Mouse (Mus musculus): ENCODE measurements around the gene Foxo6. TPM values are rescaled to one million over a fixed set of nuclear protein-coding genes. Genes with fewer than 3 reads are reported as not detected.

The Foxo6 gene
- polyA plus RNA-seq, 1 experiment from 2014 or later = 0.17 TPM

GRCm38 (mm10) chr4:120281011-120281410 lies 6.1 kb downstream of the Foxo6 start:
- WGBS = 84% methylated on average over 3 of the region's 3 CpGs
- Histone ChIP-seq H3K9ac (ENCODE audit: low read depth, low read length) (no peak overlapping the region), H3K36me3 (ENCODE audit: control insufficient read depth, insufficient read depth) (no peaks in the 10 kb centered on the region), H3K4me2 (replicated peaks; ENCODE audit: low read depth) (no peak overlapping the region), H3K4me1 (replicated peaks; ENCODE audit: control insufficient read depth, insufficient read depth, low read length) (peaks cover 10% of the 10 kb centered on the region; the same call in 1 of the 2 replicates), H3K27me3 (replicated peaks; ENCODE audit: control insufficient read depth, insufficient read depth, low read length) (peaks cover 46% of the 10 kb centered on the region), H3K9me3 (ENCODE audit: control insufficient read depth) (no peaks in the 10 kb centered on the region), H3K27ac (ENCODE audit: low read depth, low read length) (no peak overlapping the region), H3K4me3 (ENCODE audit: low read depth, low read length) (no peak overlapping the region)
- TF ChIP-seq CTCF (IDR thresholded peaks at IDR 0.05; ENCODE audit: low read depth) = no peak
- ATAC-seq = no peak

GRCm38 (mm10) chr4:120280432-120280831 lies 6.7 kb downstream of the Foxo6 start:
- Histone ChIP-seq H3K36me3 (ENCODE audit: control insufficient read depth, insufficient read depth) (no peaks in the 10 kb centered on the region), H3K4me1 (replicated peaks; ENCODE audit: control insufficient read depth, insufficient read depth, low read length) (peaks cover 10% of the 10 kb centered on the region; the same call in 1 of the 2 replicates), H3K27ac (ENCODE audit: low read depth, low read length) (no peak overlapping the region), H3K4me3 (ENCODE audit: low read depth, low read length) (no peak overlapping the region), H3K4me2 (replicated peaks; ENCODE audit: low read depth) (no peak overlapping the region), H3K27me3 (replicated peaks; ENCODE audit: control insufficient read depth, insufficient read depth, low read length) (peaks cover 41% of the 10 kb centered on the region), H3K9me3 (ENCODE audit: control insufficient read depth) (no peaks in the 10 kb centered on the region), H3K9ac (ENCODE audit: low read depth, low read length) (no peak overlapping the region)
- 85% methylated on average over 12 of the region's 12 CpGs for WGBS
- no peak for ATAC-seq
- no peak for TF ChIP-seq CTCF (IDR thresholded peaks at IDR 0.05; ENCODE audit: low read depth)

DNA sequence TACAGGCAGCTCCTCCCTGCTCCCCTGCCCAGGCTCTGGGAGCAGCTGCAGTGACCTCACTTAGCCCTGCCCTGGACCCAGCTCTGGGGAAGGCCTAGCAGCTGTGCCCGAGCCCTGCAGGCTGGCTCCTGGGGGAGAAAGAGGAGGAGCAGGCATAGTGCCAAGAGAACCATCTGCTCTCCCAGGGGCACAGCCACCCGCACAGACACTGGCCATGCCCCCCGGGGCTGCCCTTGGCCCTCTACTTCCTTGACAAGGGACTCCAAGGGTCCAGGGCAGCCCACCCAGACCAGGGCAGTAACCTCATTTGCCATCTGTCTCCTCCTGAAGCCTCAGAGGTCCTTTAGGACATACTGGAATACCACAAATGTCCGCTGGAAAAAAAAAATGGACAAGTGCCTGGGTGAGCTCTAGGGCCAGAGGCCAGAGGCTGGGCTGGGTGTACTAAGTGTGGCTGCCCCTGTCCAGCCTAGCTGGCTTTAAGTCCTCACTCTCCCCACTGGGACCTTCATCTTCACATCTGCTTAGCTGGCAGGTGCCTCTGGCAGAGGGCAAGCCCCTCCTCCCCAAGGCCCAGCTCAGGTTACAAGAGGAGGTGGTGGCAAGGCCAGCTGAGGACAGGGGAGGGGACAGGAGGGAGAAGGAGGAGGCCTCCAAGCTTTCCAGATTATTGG lies 9.8 kb downstream of the Foxo6 start:
- WGBS = 45% methylated on average over 4 of the region's 4 CpGs
- TF ChIP-seq CTCF (IDR thresholded peaks at IDR 0.05; ENCODE audit: low read depth) = no peak

GRCm38 (mm10) chr4:120275487-120275886 lies 11.7 kb downstream of the Foxo6 start:
- Histone ChIP-seq H3K9me3 (ENCODE audit: control insufficient read depth) (no peaks in the 10 kb centered on the region), H3K9ac (ENCODE audit: low read depth, low read length) (no peak overlapping the region), H3K4me2 (replicated peaks; ENCODE audit: low read depth) (no peak overlapping the region), H3K27ac (ENCODE audit: low read depth, low read length) (no peak overlapping the region), H3K27me3 (replicated peaks; ENCODE audit: control insufficient read depth, insufficient read depth, low read length) (peaks cover 17% of the 10 kb centered on the region), H3K4me1 (replicated peaks; ENCODE audit: control insufficient read depth, insufficient read depth, low read length) (no peaks in the 10 kb centered on the region), H3K4me3 (ENCODE audit: low read depth, low read length) (no peak overlapping the region), H3K36me3 (ENCODE audit: control insufficient read depth, insufficient read depth) (no peaks in the 10 kb centered on the region)
- no peak for TF ChIP-seq CTCF (IDR thresholded peaks at IDR 0.05; ENCODE audit: low read depth)
- peak; percentile 68 for ATAC-seq
- 41% methylated on average over 9 of the region's 9 CpGs for WGBS

More for the DNA sequence above, 9.8 kb downstream of the Foxo6 start:
- Histone ChIP-seq H3K4me3 (ENCODE audit: low read depth, low read length) (no peak overlapping the region), H3K9me3 (ENCODE audit: control insufficient read depth) (no peaks in the 10 kb centered on the region), H3K36me3 (ENCODE audit: control insufficient read depth, insufficient read depth) (no peaks in the 10 kb centered on the region), H3K9ac (ENCODE audit: low read depth, low read length) (no peak overlapping the region), H3K27me3 (replicated peaks; ENCODE audit: control insufficient read depth, insufficient read depth, low read length) (peaks cover 18% of the 10 kb centered on the region), H3K4me1 (replicated peaks; ENCODE audit: control insufficient read depth, insufficient read depth, low read length) (peaks cover 3% of the 10 kb centered on the region; the same call in 1 of the 2 replicates), H3K27ac (ENCODE audit: low read depth, low read length) (no peak overlapping the region), H3K4me2 (replicated peaks; ENCODE audit: low read depth) (no peak overlapping the region)
- ATAC-seq = no peak

- no peaks in the 10 kb centered on the region for H3K4me1 ChIP-seq (replicated peaks; ENCODE audit: control insufficient read depth, insufficient read depth, low read length)
- TF ChIP-seq CTCF (IDR thresholded peaks at IDR 0.05; ENCODE audit: low read depth) = no peak
- no peak overlapping the region for H3K27ac ChIP-seq (ENCODE audit: low read depth, low read length)
- H3K4me3 ChIP-seq (ENCODE audit: low read depth, low read length) = no peak overlapping the region
- H3K27me3 ChIP-seq (replicated peaks; ENCODE audit: control insufficient read depth, insufficient read depth, low read length) = peaks cover 29% of the 10 kb centered on the region
- H3K4me2 ChIP-seq (replicated peaks; ENCODE audit: low read depth) = no peak overlapping the region
- H3K9ac ChIP-seq (ENCODE audit: low read depth, low read length) = no peak overlapping the region
- no peak for ATAC-seq
- WGBS = 79% methylated on average over 7 of the region's 7 CpGs
- no peaks in the 10 kb centered on the region for H3K9me3 ChIP-seq (ENCODE audit: control insufficient read depth)
- no peaks in the 10 kb centered on the region for H3K36me3 ChIP-seq (ENCODE audit: control insufficient read depth, insufficient read depth)
These were observed 13.6 kb downstream of the Foxo6 start for GRCm38 (mm10) chr4:120273594-120273993.

- no peaks in the 10 kb centered on the region for H3K9me3 ChIP-seq (ENCODE audit: control insufficient read depth)
- H3K4me3 ChIP-seq (ENCODE audit: low read depth, low read length) = no peak overlapping the region
- H3K27ac ChIP-seq (ENCODE audit: low read depth, low read length) = no peak overlapping the region
- 81% methylated on average over 6 of the region's 6 CpGs for WGBS
- no peak overlapping the region for H3K9ac ChIP-seq (ENCODE audit: low read depth, low read length)
- H3K4me2 ChIP-seq (replicated peaks; ENCODE audit: low read depth) = no peak overlapping the region
- no peak for TF ChIP-seq CTCF (IDR thresholded peaks at IDR 0.05; ENCODE audit: low read depth)
- no peaks in the 10 kb centered on the region for H3K36me3 ChIP-seq (ENCODE audit: control insufficient read depth, insufficient read depth)
- ATAC-seq = no peak
- H3K4me1 ChIP-seq (replicated peaks; ENCODE audit: control insufficient read depth, insufficient read depth, low read length) = no peaks in the 10 kb centered on the region
- peaks cover 45% of the 10 kb centered on the region for H3K27me3 ChIP-seq (replicated peaks; ENCODE audit: control insufficient read depth, insufficient read depth, low read length)
These were observed 15.1 kb downstream of the Foxo6 start for GRCm38 (mm10) chr4:120271886-120272580.
